Mouse (Mus musculus) kidney, postnatal 36 days (tissue): ENCODE data around the gene Gls.

Source experiments
- DNase-seq, 2 experiments: peaks; one replicate each; pipeline ENCODE4 v3.0.0; 2021 to 2022; ENCODE audit warnings: mixed read lengths in 2 of 2

Gls gene

GRCm38 (mm10) chr1:52242270-52242669 is 9.2 kb upstream of the Gls start:
- DNase-seq: no peak

- DNase-seq: no peak
These were observed 279 bp downstream of the Gls start for GRCm38 (mm10) chr1:52232766-52233140.

DNA sequence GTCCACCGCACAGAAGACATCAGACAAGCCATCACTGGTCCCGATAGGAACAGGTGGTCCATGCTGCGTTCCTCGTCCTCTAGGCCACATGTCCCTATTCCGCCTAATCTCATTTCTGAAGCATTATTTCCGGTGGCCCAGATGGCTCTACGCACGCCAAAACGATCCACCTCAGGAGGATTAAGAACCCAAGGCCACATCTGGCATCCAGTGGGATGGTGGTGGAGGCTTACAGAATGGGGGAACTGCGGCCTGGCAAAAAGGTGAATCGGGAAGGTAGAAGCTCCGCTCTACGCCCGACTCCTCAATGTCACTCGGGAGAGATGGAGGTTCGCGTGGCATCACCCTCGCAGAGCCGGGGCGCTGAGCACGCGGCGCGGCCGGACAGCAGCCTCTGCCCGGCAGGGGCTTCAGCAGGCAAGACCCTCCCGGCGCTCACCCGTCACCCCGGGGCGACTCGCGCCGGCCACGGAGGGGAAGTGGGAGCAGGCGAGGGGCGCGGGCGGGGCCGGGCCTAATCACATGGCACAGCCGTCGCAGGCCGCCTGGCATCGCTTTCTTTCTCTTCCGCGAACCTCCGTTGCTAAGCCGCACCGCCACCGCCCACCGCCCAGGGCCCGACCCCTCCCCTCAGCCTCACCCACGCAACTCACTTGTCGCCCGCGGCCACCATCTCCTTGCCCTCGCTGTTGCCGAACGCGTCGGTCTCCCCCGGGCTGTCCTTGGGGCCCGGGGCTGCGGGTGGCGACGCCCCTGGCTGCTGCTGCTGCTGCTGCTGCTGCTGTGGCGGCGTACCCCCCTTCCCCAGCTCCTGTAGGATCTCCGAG is 880 bp downstream of the Gls start:
- peak; percentile 36 to 78 for DNase-seq

- no peak for DNase-seq
These were observed 2.6 kb downstream of the Gls start for GRCm38 (mm10) chr1:52230404-52230803.

DNA sequence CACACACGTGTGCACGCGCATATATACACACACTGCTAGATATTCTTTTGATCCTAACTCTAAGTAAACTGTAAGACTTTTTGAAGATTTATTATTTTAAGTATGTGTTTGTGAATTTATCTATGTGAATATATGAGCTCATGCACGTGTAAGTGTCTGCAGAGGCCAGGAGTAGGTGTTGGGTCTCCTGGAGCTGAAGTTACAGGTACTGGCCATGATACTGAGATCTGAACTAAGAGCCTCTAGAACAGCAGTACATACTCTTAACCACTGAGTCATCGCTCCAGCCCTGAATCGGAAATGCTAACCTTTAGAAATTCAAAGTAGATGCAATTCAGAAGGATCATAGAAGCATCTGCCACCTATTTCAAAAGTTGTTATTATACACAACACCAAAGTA is 4.9 kb downstream of the Gls start:
- DNase-seq: no peak

DNA sequence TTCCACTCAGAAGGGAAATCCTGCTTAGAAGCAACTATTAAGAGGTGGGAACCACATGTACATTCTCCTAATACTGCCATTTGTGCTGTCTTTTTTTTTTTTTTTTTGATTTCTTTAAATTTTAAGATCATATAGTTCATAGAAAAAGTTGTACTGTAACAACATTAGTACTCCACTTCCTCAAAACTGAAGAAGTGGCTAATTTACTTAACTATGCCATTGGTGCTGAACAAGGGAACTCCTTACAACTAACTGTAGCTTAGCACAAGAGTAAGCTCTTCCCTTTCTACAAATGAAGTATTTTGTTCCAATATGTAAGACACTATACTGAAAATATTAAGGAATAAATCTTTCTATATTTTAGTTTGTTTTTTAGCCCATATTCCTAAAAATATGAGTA is 6.6 kb downstream of the Gls start:
- no peak for DNase-seq

GRCm38 (mm10) chr1:52216766-52217165 is 16.3 kb downstream of the Gls start:
- peak in 1 of 2 experiments; percentile 27 for DNase-seq

GRCm38 (mm10) chr1:52182992-52183391 is 50.0 kb downstream of the Gls start:
- no peak for DNase-seq

DNA sequence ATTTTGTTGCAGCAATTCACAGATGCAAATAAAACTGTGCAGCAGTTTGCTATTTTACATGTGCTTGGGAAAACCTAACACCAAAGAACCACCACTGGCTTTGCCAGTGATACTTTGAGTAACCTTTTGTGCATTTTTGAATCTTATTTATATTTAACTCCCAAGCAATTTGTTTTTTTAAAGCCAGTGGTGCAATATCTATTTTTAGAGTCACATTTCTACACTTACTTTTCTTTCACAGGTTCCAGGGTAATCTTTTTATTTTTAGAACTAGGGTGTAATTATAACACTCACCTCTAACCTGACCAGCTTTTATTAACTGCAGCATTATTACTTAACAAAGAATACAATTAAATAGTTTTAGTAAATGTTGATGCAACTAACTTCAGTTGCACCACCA is 51.0 kb downstream of the Gls start:
- DNase-seq: no peak

- DNase-seq: no peak
These were observed 53.0 kb downstream of the Gls start for GRCm38 (mm10) chr1:52179939-52180568.

- DNase-seq: peak; percentile 58 to 62
These were observed 56.0 kb downstream of the Gls start for GRCm38 (mm10) chr1:52176999-52177398.

DNA sequence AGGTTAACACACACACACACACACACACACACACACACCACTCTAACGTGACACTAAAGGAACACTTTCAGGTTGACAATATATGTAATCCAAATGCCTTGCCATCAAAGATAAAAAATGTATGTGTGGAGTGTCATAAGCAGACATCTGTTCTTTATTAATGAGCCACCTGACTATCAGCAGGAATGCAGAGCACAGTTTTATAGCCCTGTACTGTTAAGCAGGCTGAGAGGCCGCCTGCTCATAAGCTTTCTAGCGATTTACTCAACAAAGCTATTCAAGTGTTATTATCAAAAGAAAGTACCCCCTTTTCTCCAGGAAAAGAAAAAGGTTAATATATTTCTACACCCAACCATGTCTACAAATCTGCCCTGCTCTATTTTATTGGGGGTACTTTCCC is 57.0 kb downstream of the Gls start:
- DNase-seq: no peak

GRCm38 (mm10) chr1:52175321-52175720 is 57.7 kb downstream of the Gls start:
- DNase-seq: no peak

GRCm38 (mm10) chr1:52171271-52171670 is 61.8 kb downstream of the Gls start:
- no peak for DNase-seq

DNA sequence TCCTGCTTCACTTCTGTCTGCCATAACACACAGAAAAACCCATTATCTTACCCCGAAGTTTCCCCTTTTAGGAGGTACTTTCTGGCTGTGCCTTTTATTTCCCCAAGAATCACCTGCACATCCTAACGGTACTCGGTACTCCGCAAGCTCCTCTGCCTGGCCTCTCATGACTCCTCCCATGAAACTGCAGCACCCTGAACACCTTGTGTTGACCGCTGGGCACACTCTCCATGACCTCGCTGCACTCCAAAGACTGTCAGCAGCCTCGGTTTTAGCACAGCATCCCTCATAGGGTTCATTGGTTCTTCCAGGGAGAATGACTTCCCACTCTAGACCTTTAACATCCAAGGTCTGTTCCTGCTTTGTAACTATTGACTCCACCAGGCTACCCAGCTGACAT is 62.3 kb downstream of the Gls start:
- DNase-seq: no peak

DNA sequence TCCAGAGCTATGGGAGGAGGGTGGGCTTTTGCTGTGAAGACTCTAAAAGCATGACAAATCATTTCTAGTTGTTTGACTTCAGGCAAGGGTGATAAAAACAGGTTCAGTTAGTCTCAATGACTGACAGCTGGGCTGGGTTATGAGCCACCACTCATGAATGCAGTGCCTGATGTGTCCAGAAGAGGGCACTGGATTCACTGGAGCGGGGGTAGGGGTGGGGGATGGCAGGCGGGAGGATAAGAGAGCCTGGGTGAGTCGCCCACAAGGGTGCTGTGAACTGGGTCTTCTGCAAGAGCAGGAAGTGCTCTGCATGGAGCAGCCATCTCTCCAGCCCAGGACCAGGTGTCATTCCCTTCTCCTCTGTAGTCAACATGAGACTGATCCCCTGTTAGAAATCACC is 63.0 kb downstream of the Gls start:
- DNase-seq: peak; percentile 26 to 72

GRCm38 (mm10) chr1:52166652-52167220 is 66.3 kb downstream of the Gls start:
- peak; percentile 18 to 50 for DNase-seq

DNA sequence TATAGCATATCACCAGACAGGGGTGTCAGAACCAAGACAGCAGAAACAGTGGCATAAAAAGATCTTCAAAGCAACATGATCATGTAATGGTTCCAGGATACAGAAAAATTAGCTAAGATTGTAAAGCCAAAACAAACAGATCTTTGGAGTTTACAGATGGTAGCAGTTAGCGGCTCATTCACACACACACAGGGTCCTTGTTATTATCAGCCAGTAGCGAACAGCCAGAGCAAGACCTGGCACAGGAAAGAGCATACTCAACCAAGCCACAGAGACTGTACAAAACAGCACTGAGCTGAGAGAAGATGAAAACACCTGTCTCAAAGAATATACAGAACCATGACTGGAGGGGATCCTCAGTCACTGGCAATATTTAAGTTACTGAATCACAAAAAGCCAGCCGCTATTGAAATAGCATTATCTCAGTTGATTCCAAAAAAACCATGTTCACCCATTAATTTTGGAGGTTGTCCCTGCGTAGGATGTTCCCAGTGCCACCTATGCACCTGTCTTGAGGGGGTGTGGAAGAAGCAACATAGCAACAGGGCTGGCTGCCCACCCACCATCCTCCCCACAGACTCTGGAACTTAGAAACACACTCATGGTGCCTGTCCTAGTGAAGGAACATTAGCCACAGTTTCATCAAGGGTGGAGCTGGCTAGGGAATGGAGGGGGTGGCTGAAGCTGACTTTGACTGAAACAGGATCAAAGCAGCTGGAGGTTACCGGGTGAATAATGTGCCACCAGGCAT is 69.2 kb downstream of the Gls start:
- DNase-seq: no peak

GRCm38 (mm10) chr1:52161151-52161550 is 71.9 kb downstream of the Gls start:
- DNase-seq: no peak

DNA sequence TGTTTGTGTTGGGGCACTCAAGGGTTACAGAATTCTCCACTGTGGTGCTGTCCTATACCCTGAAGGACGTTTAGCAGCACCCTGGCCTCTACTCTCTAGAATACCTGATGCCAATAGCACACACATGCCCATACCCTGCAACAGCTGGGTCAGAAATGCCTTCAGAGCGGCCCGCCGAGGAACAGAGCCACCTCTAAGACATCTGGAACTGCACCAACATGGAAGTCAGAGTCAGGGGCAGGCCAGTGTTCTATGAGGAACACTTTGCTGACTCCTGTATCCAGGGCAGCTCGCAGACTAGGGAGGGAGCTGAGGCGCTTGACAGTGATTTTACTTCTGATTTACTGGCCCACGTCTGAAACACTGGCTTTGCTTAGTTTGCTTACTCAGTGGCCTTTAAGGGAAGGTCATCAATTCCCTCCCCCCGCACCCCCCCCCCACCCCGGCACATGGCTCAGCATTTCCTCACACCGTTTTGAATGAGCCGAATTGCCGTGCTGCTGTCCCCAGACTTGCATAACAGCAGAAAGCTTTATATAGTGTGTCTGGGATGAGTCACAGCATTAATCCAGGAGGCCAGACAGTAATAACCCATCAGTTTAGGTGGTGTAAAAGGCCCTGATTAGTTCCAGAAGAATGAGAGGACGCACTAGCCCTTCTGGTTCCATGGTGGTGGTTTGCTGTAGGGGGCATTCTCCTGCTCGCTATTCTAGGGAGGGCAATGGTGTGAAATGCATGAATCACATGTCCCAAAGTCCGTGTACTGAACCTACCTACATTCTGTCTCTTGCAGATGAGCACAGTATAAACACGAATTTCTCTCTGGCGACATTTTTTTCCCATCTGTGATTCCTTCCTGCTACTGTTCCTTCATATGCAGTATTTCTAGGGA is 74.3 kb downstream of the Gls start:
- peak in 1 of 2 experiments; percentile 34 for DNase-seq

- DNase-seq: peak; percentile 13 to 54
These were observed 75.0 kb downstream of the Gls start for GRCm38 (mm10) chr1:52158040-52158439.

DNA sequence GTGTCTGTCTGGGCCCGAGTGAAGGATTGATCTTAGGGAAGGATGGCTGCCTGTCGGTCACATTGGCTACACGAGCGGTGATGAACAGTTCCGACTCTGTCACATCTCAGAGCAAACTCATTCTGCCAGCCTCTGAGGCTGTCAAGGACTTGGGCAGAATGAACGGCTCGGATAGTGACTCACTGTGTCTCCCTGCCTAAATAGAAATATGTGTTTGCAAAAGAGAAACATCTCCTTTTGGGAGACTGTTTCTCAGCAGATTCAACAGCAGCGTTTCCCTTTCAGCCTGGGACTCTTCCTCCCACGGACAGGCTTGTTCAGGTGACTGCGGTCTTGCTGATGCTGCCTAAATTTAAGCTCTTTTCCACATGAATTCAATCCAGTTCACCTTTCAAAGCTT is 76.7 kb downstream of the Gls start:
- DNase-seq: no peak
